Mouse (Mus musculus): ENCODE measurements around the gene Akirin1. TPM values are rescaled to one million over a fixed set of nuclear protein-coding genes. Genes with fewer than 3 reads are reported as not detected.

Akirin1 gene
- polyA plus RNA-seq, 1 experiment from 2014 or later: 42.5 TPM

GRCm38 (mm10) chr4:123750707-123751312 lies 665 bp upstream of the Akirin1 start:
- Histone ChIP-seq H3K9me3 (replicated peaks) (no peaks in the 10 kb centered on the region), H3K27me3 (no peaks in the 10 kb centered on the region), H3K36me3 (no peaks in the 10 kb centered on the region), H3K4me1 (replicated peaks) (peaks cover 10% of the 10 kb centered on the region), H3K27ac (peak overlapping the region; percentile 62), H3K9ac (peak overlapping the region; percentile 50), H3K4me3 (peak overlapping the region; percentile 72), H3K4me2 (peak overlapping the region; percentile 86)
- ATAC-seq (replicated peaks; ENCODE audit: insufficient number of reproducible peaks, insufficient read depth, low FRiP score, low read depth): no peak
- under 1% methylated on average over 8 of the region's 8 CpGs for WGBS

GRCm38 (mm10) chr4:123749484-123750130 lies 538 bp downstream of the Akirin1 start:
- Histone ChIP-seq H3K27ac (peak overlapping the region; percentile 90), H3K9ac (peak overlapping the region; percentile 85), H3K4me2 (peak overlapping the region; percentile 86), H3K27me3 (no peaks in the 10 kb centered on the region), H3K9me3 (replicated peaks) (no peaks in the 10 kb centered on the region), H3K36me3 (no peaks in the 10 kb centered on the region), H3K4me1 (replicated peaks) (peaks cover 14% of the 10 kb centered on the region), H3K4me3 (peak overlapping the region; percentile 72)
- under 1% methylated on average over 46 of the region's 55 CpGs for WGBS
- ATAC-seq (replicated peaks; ENCODE audit: insufficient number of reproducible peaks, insufficient read depth, low FRiP score, low read depth): peak; percentile 66

GRCm38 (mm10) chr4:123748726-123749415 lies 1.3 kb downstream of the Akirin1 start:
- H3K4me3 ChIP-seq: peak overlapping the region; percentile 72
- no peaks in the 10 kb centered on the region for H3K36me3 ChIP-seq
- H3K9me3 ChIP-seq (replicated peaks): no peaks in the 10 kb centered on the region
- 9% methylated on average over 10 of the region's 10 CpGs for WGBS
- H3K9ac ChIP-seq: peak overlapping the region; percentile 85
- no peaks in the 10 kb centered on the region for H3K27me3 ChIP-seq
- peak overlapping the region; percentile 86 for H3K4me2 ChIP-seq
- H3K27ac ChIP-seq: peak overlapping the region; percentile 90
- no peak for ATAC-seq (replicated peaks; ENCODE audit: insufficient number of reproducible peaks, insufficient read depth, low FRiP score, low read depth)
- peaks cover 14% of the 10 kb centered on the region for H3K4me1 ChIP-seq (replicated peaks)

DNA sequence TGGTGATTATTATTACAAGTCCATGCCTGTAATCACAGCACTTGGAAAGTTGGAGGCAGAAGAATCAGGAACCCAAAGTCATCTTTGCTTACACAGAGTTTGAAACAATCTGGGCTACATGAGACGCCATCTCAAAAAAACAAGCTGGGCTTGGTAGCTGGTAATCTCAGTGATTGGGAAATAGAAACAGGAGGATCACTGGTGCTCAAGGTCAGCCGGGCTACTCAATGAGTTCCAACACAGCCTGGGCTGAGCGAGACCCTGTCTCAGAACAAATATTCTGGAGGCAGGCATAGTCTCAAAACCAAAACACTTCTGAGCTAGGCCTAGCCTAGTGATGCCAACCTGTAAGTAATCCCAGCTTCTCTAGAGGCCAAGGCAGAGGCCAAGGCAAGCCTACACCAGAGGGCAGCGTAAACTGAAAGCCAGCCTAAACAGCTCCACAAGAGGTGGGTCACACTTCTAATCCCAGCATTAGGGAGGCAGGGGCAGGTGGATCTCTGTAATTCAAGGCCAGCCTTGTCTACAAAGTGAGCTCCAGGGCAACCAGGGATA lies 4.8 kb downstream of the Akirin1 start:
- no peak for ATAC-seq (replicated peaks; ENCODE audit: insufficient number of reproducible peaks, insufficient read depth, low FRiP score, low read depth)

DNA sequence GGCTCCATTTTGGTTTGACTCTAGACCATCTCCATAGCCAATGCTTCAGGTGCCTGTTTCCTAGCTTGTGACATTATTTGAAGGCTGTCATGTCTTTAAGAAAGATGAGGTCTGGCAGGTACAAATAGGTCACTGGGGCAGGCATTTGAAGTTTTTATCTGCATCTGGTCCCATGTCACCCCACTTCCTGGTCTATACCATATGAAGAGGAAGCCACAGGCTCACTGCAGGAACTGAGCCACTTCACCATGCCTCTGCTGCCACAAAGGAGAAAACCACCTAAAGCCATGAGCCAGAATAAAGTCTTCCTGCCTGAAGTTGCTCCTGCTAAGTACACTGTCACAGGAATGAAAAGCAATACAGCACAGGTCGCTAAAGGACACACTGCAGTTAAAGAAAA lies 7.3 kb downstream of the Akirin1 start:
- 88% methylated on average over 1 of the region's 1 CpGs for WGBS
- H3K4me1 ChIP-seq (replicated peaks): peaks cover 4% of the 10 kb centered on the region; the same call in 1 of the 2 replicates
- H3K27me3 ChIP-seq: no peaks in the 10 kb centered on the region
- ATAC-seq (replicated peaks; ENCODE audit: insufficient number of reproducible peaks, insufficient read depth, low FRiP score, low read depth): no peak
- no peak overlapping the region for H3K27ac ChIP-seq
- H3K9ac ChIP-seq: no peak overlapping the region
- peaks cover 44% of the 10 kb centered on the region for H3K36me3 ChIP-seq
- no peak overlapping the region for H3K4me2 ChIP-seq
- no peak overlapping the region for H3K4me3 ChIP-seq
- H3K9me3 ChIP-seq (replicated peaks): no peaks in the 10 kb centered on the region

More for the DNA sequence above, 4.8 kb downstream of the Akirin1 start:
- Histone ChIP-seq H3K9me3 (replicated peaks) (no peaks in the 10 kb centered on the region), H3K4me1 (replicated peaks) (peaks cover 14% of the 10 kb centered on the region), H3K27ac (no peak overlapping the region), H3K9ac (no peak overlapping the region), H3K27me3 (no peaks in the 10 kb centered on the region), H3K4me3 (no peak overlapping the region), H3K4me2 (no peak overlapping the region), H3K36me3 (peaks cover 21% of the 10 kb centered on the region)
- 94% methylated on average over 4 of the region's 4 CpGs for WGBS

- Histone ChIP-seq H3K4me3 (no peak overlapping the region), H3K4me1 (replicated peaks) (no peaks in the 10 kb centered on the region), H3K36me3 (peaks cover 59% of the 10 kb centered on the region), H3K27ac (no peak overlapping the region), H3K9me3 (replicated peaks) (no peaks in the 10 kb centered on the region), H3K9ac (no peak overlapping the region), H3K27me3 (no peaks in the 10 kb centered on the region), H3K4me2 (no peak overlapping the region)
- 93% methylated on average over 4 of the region's 4 CpGs for WGBS
- no peak for ATAC-seq (replicated peaks; ENCODE audit: insufficient number of reproducible peaks, insufficient read depth, low FRiP score, low read depth)
Measured at GRCm38 (mm10) chr4:123738708-123739107, 11.4 kb downstream of the Akirin1 start.

- Histone ChIP-seq H3K9me3 (replicated peaks) (no peaks in the 10 kb centered on the region), H3K4me1 (replicated peaks) (no peaks in the 10 kb centered on the region), H3K4me2 (no peak overlapping the region), H3K27ac (no peak overlapping the region), H3K9ac (no peak overlapping the region), H3K4me3 (no peak overlapping the region), H3K36me3 (peaks cover 31% of the 10 kb centered on the region), H3K27me3 (no peaks in the 10 kb centered on the region)
- 84% methylated on average over 9 of the region's 9 CpGs for WGBS
- no peak for ATAC-seq (replicated peaks; ENCODE audit: insufficient number of reproducible peaks, insufficient read depth, low FRiP score, low read depth)
Measured at GRCm38 (mm10) chr4:123733532-123733931, 16.6 kb downstream of the Akirin1 start.

DNA sequence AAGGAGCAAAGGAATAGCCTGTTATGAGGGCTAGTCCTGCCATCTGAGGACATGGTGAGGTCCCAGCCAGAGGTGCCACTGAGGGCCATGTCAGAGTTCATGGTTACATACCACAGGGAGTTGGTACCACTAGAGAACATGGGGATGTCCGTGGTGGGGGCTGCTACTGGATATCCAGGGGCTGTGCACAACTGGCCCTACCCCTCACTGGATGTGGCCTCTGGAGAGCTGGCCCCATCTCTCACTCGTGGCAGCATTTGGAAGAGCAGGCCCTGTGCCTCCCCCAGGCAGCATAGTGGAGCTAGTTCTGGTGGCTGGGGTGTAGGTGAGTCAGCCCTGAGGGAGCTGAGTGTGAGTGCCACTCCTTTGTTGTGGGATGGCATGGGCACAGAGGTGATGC lies 17.2 kb downstream of the Akirin1 start:
- no peak overlapping the region for H3K4me2 ChIP-seq
- peaks cover 25% of the 10 kb centered on the region for H3K36me3 ChIP-seq
- 74% methylated on average over 2 of the region's 2 CpGs for WGBS
- H3K9ac ChIP-seq: no peak overlapping the region
- no peak overlapping the region for H3K27ac ChIP-seq
- ATAC-seq (replicated peaks; ENCODE audit: insufficient number of reproducible peaks, insufficient read depth, low FRiP score, low read depth): no peak
- no peaks in the 10 kb centered on the region for H3K9me3 ChIP-seq (replicated peaks)
- H3K27me3 ChIP-seq: no peaks in the 10 kb centered on the region
- no peaks in the 10 kb centered on the region for H3K4me1 ChIP-seq (replicated peaks)
- H3K4me3 ChIP-seq: no peak overlapping the region

GRCm38 (mm10) chr4:123732163-123732910 lies 17.8 kb downstream of the Akirin1 start:
- WGBS: 90% methylated on average over 4 of the region's 4 CpGs
- no peak for ATAC-seq (replicated peaks; ENCODE audit: insufficient number of reproducible peaks, insufficient read depth, low FRiP score, low read depth)

GRCm38 (mm10) chr4:123721761-123722160 lies 28.4 kb downstream of the Akirin1 start:
- Histone ChIP-seq H3K9ac (no peak overlapping the region), H3K9me3 (replicated peaks) (no peaks in the 10 kb centered on the region), H3K27ac (no peak overlapping the region), H3K4me2 (no peak overlapping the region), H3K4me1 (replicated peaks) (peaks cover 6% of the 10 kb centered on the region), H3K27me3 (no peaks in the 10 kb centered on the region), H3K4me3 (no peak overlapping the region), H3K36me3 (no peaks in the 10 kb centered on the region)
- 84% methylated on average over 4 of the region's 4 CpGs for WGBS
- no peak for ATAC-seq (replicated peaks; ENCODE audit: insufficient number of reproducible peaks, insufficient read depth, low FRiP score, low read depth)

More at GRCm38 (mm10) chr4:123732163-123732910, 17.8 kb downstream of the Akirin1 start:
- no peak overlapping the region for H3K27ac ChIP-seq
- H3K4me2 ChIP-seq: no peak overlapping the region
- no peaks in the 10 kb centered on the region for H3K4me1 ChIP-seq (replicated peaks)
- H3K4me3 ChIP-seq: no peak overlapping the region
- H3K27me3 ChIP-seq: no peaks in the 10 kb centered on the region
- H3K9ac ChIP-seq: no peak overlapping the region
- H3K9me3 ChIP-seq (replicated peaks): no peaks in the 10 kb centered on the region
- peaks cover 21% of the 10 kb centered on the region for H3K36me3 ChIP-seq

DNA sequence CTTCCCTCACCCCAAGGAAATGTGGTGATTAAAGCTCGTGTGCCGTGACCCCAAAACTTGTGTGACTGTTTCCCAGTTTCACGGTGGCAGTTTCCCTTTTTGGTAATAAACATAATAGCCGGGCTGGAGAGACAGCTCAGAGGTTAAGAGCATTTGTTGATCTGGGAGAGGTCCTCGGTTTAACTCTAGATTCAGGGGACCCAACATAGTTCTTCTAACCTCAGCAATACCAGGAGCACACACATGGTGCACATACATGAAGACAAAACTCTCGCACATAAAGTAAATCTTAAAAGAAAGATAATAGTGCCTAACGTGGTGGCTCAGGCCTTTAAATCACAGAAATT lies 31.7 kb downstream of the Akirin1 start:
- Histone ChIP-seq H3K27me3 (no peaks in the 10 kb centered on the region), H3K4me3 (peak overlapping the region; percentile 94), H3K27ac (peak overlapping the region; percentile 80), H3K4me2 (peak overlapping the region; percentile 65), H3K9me3 (replicated peaks) (no peaks in the 10 kb centered on the region), H3K9ac (peak overlapping the region; percentile 91), H3K4me1 (replicated peaks) (peaks cover 10% of the 10 kb centered on the region), H3K36me3 (peaks cover 20% of the 10 kb centered on the region)
- WGBS: 15% methylated on average over 7 of the region's 7 CpGs
- no peak for ATAC-seq (replicated peaks; ENCODE audit: insufficient number of reproducible peaks, insufficient read depth, low FRiP score, low read depth)

Data from heart, embryonic 15.5 days (tissue).